Mouse (Mus musculus) G1E (cell line): ENCODE results near the gene Rbck1.

ENCODE experiments used
- CTCF ChIP-seq: IDR thresholded peaks from 2 replicates; pipeline ENCODE4 v1.5.1; 2012; ENCODE audit warnings: low read depth, low read length, inconsistent platforms, mixed read lengths
- GATA1 ChIP-seq: IDR thresholded peaks from 2 replicates; pipeline ENCODE4 v1.6.1; 2012; ENCODE audit warnings: borderline replicate concordance, low read length, inconsistent platforms, mixed read lengths
- GATA2 ChIP-seq: IDR thresholded peaks from 2 replicates; pipeline ENCODE4 v1.6.1; 2012; ENCODE audit warnings: low read depth, low read length, inconsistent platforms, borderline replicate concordance
- POLR2AphosphoS5 ChIP-seq: IDR thresholded peaks from 2 replicates; pipeline ENCODE4 v1.6.1; 2012; ENCODE audit warnings: low read depth, low read length, inconsistent platforms; ENCODE audit not compliant: insufficient replicate concordance
- TAL1 ChIP-seq: conservative IDR thresholded peaks from 2 replicates; pipeline ENCODE4 v1.6.1; 2012; ENCODE audit warnings: low read depth, low read length, inconsistent platforms, mixed read lengths

GRCm38 (mm10) chr2:152326157-152326556 is 6.3 kb downstream of the Rbck1 start:
- no peak for TF ChIP-seq CTCF
- no peak for TF ChIP-seq GATA2
- no peak for TF ChIP-seq GATA1
- TF ChIP-seq TAL1, result no peak
- no peak for TF ChIP-seq POLR2AphosphoS5
